Mouse (Mus musculus) bone marrow, adult 2 months (tissue): ENCODE measurements around the gene Trim30d.
"Not testable (repeated sequence)": the region's sequence is repeated elsewhere in the genome, so short reads cannot be mapped to it uniquely, and the experiment has no call there.

Experiments
- CTCF ChIP-seq: fragments of 200-500 bp; IDR thresholded peaks from 2 replicates; pipeline ENCODE4 v1.5.1; 2011; ENCODE audit warnings: low read length, control low read depth; ENCODE audit not compliant: control insufficient read depth, insufficient read depth
- POLR2A ChIP-seq: fragments of 200-500 bp; IDR thresholded peaks from 2 replicates; pipeline ENCODE4 v1.6.1; 2011; ENCODE audit warnings: low read depth, mild to moderate bottlenecking, control low read depth, low read length, borderline replicate concordance; ENCODE audit not compliant: control insufficient read depth

DNA sequence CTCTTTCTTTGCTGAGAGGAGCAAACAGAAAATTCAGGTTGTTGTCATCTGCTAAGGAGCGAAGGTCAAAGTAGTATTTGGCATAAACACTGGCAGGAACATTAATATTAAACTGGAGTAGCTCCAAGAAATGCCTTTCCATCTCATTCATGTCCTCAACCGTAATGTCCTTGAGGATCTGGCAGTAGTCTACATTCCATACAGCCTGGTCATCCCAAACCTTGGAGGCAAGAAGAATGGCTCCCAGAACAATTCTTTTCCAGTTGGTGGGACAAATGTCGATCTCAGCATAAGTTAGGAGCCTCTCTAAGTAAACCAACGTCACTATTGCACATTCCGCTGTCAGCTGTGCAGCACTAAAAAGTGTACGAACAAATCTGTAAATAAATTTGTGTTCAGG, 6.5 kb downstream of the Trim30d start:
- TF ChIP-seq CTCF, POLR2A: not testable (repeated sequence)
